Mouse (Mus musculus) pancreas, adult 10 weeks (tissue): Measurements from ENCODE around the gene Abo. TPM values are rescaled to one million over a fixed set of nuclear protein-coding genes. Genes with fewer than 3 reads are reported as not detected.

Source experiments
- polyA plus RNA-seq: library from polyadenylated mRNA; stranded (reverse); fragments of 350-450 nt; fragmentation: Illumina TruSeq; extraction: RNeasy Lipid Tissue Mini Kit (QIAGEN cat#74804); gene quantifications from one replicate; pipeline ENCODE4 v1.2.3, GENCODE M21; 2015; ENCODE audit warnings: low read depth, low replicate concordance; ENCODE audit not compliant: insufficient read depth

Abo gene
- polyA plus RNA-seq, result not detected

GRCm38 (mm10) chr2:26864879-26865278 is at the start of gene Abo:
Gene Abo, minus strand, starts transcription at chr2:26864979.

GRCm38 (mm10) chr2:26910124-26910993 is 45.6 kb upstream of the Abo start, which contains the start of the genes Med22 and Rpl7a:
Gene Med22, minus strand, starts transcription at chr2:26910677.
Gene Rpl7a, plus strand, starts transcription at chr2:26910764.

GRCm38 (mm10) chr2:26902467-26903220 is 37.9 kb upstream of the Abo start, which contains the start of gene Surf6:
Gene Surf6, minus strand, starts transcription at chr2:26902879.

Other genes with a start within 250 kb of the Abo start
- gene Fam69b, start 236.5 kb downstream of the Abo start, polyA plus RNA-seq, result 1.4 TPM
- not detected for gene Lcn4, start 193.7 kb downstream of the Abo start, polyA plus RNA-seq
- 4.1 TPM for gene Surf6, start 37.9 kb upstream of the Abo start, polyA plus RNA-seq
- gene Med22, start 45.7 kb upstream of the Abo start, polyA plus RNA-seq, result 7.5 TPM
- 474 TPM for gene Rpl7a, start 45.8 kb upstream of the Abo start, polyA plus RNA-seq
- gene Surf2, start 51.4 kb upstream of the Abo start, polyA plus RNA-seq, result 24.0 TPM
- 20.5 TPM for gene Surf1, start 51.6 kb upstream of the Abo start, polyA plus RNA-seq
- gene Surf4, start 68.9 kb upstream of the Abo start, polyA plus RNA-seq, result 38.4 TPM
- not detected for gene Stkld1, start 69.1 kb upstream of the Abo start, polyA plus RNA-seq
- 13.2 TPM for gene Rexo4, start 99.4 kb upstream of the Abo start, polyA plus RNA-seq
- gene Adamts13, start 108.4 kb upstream of the Abo start, polyA plus RNA-seq, result not detected
- 19.2 TPM for gene Cacfd1, start 144.9 kb upstream of the Abo start, polyA plus RNA-seq
- not detected for gene Slc2a6, start 163.0 kb upstream of the Abo start, polyA plus RNA-seq
- not detected for gene Mymk, start 207.2 kb upstream of the Abo start, polyA plus RNA-seq
- 3.9 TPM for gene Adamtsl2, start 214.4 kb upstream of the Abo start, polyA plus RNA-seq